ENCODE assay signal across 21 mouse cellular contexts in genomic region chr1:191596076-191596475, GRCm38 (mm10). TPM values are rescaled to one million over a fixed set of nuclear protein-coding genes. Genes with fewer than 3 reads are reported as not detected.
DNase-seq lines count a peak whose midpoint lies in the region; ATAC-seq and TF ChIP-seq lines count a peak whose summit lies in the region.
"Had no signal": no experiment of that assay in that cellular context is flagged by ENCODE, and none has a peak within 500 bp of the region (broad histone marks: within the 10 kb centered on the region; RNA-seq: fewer than 3 reads in every experiment).

No protein-coding gene starts in this region.

- peaks cover 73% of the 10 kb centered on the region for H3K36me3 ChIP-seq in heart, embryonic 10.5 days
- no peaks in the 10 kb centered on the region; the same call in 1 of the 2 replicates for H3K36me3 ChIP-seq in heart, adult 2 months (ENCODE audit: control insufficient read depth, insufficient read depth, low read length)
- peaks cover 76% of the 10 kb centered on the region for H3K36me3 ChIP-seq in megakaryocyte, embryonic 14.5 days (replicated peaks; ENCODE audit: low read length)

- H3K4me1 ChIP-seq in heart, embryonic 10.5 days, result peaks cover 9% of the 10 kb centered on the region
- H3K4me1 ChIP-seq in heart, adult 2 months (ENCODE audit: control insufficient read depth, insufficient read depth, low read length), result peaks cover 2% of the 10 kb centered on the region; the same call in 1 of the 2 replicates
- peaks cover 38% of the 10 kb centered on the region for H3K4me1 ChIP-seq in megakaryocyte, embryonic 14.5 days

- H3K27ac ChIP-seq in heart, embryonic 10.5 days, result no peak overlapping the region
- H3K27ac ChIP-seq in heart, adult 2 months, result no peak overlapping the region

- H3K9me3 ChIP-seq in heart, embryonic 10.5 days, result no peaks in the 10 kb centered on the region
- H3K9me3 ChIP-seq in megakaryocyte, embryonic 14.5 days, result no peaks in the 10 kb centered on the region
- H3K9me3 ChIP-seq: G1E had no signal

- no peak overlapping the region for H3K4me3 ChIP-seq in heart, embryonic 10.5 days
- H3K4me3 ChIP-seq in heart, adult 2 months, result no peak overlapping the region
- peak overlapping the region; percentile 50 for H3K4me3 ChIP-seq in megakaryocyte, embryonic 14.5 days (replicated peaks)

- H3K9ac ChIP-seq in heart, adult 2 months (ENCODE audit: low read depth, low read length), result no peak overlapping the region

- peak; percentile 82 for DNase-seq in heart, adult 11 months
- no peak for DNase-seq in heart, adult 8-10 months (ENCODE audit: low spot score)
- peak; percentile 59 for DNase-seq in heart, embryonic 10.5 days (ENCODE audit: low spot score)
- DNase-seq in heart, adult 2 months, result no peak
- DNase-seq: adrenal gland, adult 2 months; adrenal gland, adult 8-10 months; adrenal gland, postnatal 10 days; adrenal gland, postnatal 14 days; adrenal gland, postnatal 25 days; adrenal gland, postnatal 36 days; B cell, adult 2 months; cerebellum, adult 11 months; cerebellum, adult 11-12 months; cerebellum, adult 18-20 months had no signal

- H3K79me2 ChIP-seq in heart, adult 2 months (replicated peaks; ENCODE audit: control insufficient read depth, insufficient read depth, low read length), result no peaks in the 10 kb centered on the region; the same call in 1 of the 2 replicates

- TF ChIP-seq EP300 in heart, adult 2 months (IDR thresholded peaks at IDR 0.05; ENCODE audit: insufficient read depth, low read depth, low read length), result no peak

- 92% methylated on average over 8 of the region's 8 CpGs for WGBS in heart, embryonic 10.5 days
- WGBS in heart, adult 2 months, result 94% methylated on average over 8 of the region's 8 CpGs

- ATAC-seq in megakaryocyte, adult 5-6 weeks (ENCODE audit: poor library complexity, severe bottlenecking), result no peak
- ATAC-seq: activated CD4-positive, CD25-positive, alpha-beta regulatory T cell, adult 4 months; CD4-positive, CD25-positive, alpha-beta regulatory T cell, adult 4 months; Patski had no signal

- TF ChIP-seq POLR2A in heart, adult 2 months (IDR thresholded peaks at IDR 0.05; ENCODE audit: insufficient read depth, low read depth, low read length), result no peak

- TF ChIP-seq CTCF in heart, adult 2 months (IDR thresholded peaks at IDR 0.05), result no peak

- H3K27me3 ChIP-seq in heart, embryonic 10.5 days (ENCODE audit: insufficient read depth, poor library complexity, severe bottlenecking), result no peaks in the 10 kb centered on the region
- no peaks in the 10 kb centered on the region for H3K27me3 ChIP-seq in heart, adult 2 months (ENCODE audit: control insufficient read depth, insufficient read depth, low read length)
- no peaks in the 10 kb centered on the region for H3K27me3 ChIP-seq in megakaryocyte, embryonic 14.5 days (replicated peaks)
- H3K27me3 ChIP-seq: CH12.LX, Patski had no signal

- intact Hi-C loops in heart, adult 2 months (cut with DNase I), result no loop called here

RNA-seq across cellular contexts. Expression of gene Ints7, which starts 20.6 kb away (rescaled TPM):
- 10 to 100 TPM in 3 of 4 experiments, 1 to 10 TPM in 1; 9.7 to 11.2 (median 10.8) TPM for total RNA-seq in heart, adult 8-10 months (2022)
- polyA plus RNA-seq in heart, embryonic 10.5 days (2016; fragmentation: Nextera tagmentation; extraction: Ambion mirVana), result 52.9 and 58.7 TPM in 2 replicates
- total RNA-seq in heart, adult 2 months (2021), result 10 to 100 TPM in 1 of 2 experiments, 1 to 10 TPM in 1; 9.5 to 11.2 TPM
- 16.3 and 22.3 TPM in 2 replicates for polyA plus RNA-seq in heart, adult 2 months (2012; rRNA removed)
- polyA plus RNA-seq in megakaryocyte, embryonic 14.5 days (2012; ENCODE audit: insufficient read depth, low replicate concordance), result 3.4 and 5.8 TPM in 2 replicates
- total RNA-seq in megakaryocyte, adult 5-6 weeks (2015), result 18.1 and 18.2 TPM in 2 replicates
- total RNA-seq in megakaryocyte, adult 5-6 weeks (2017), result 33.7 and 37.1 TPM in 2 replicates

RNA-seq across cellular contexts. Expression of gene Dtl, which starts 20.7 kb away (rescaled TPM):
- under 1 TPM; 0.06 to 0.34 (median 0.20) TPM for total RNA-seq in heart, adult 8-10 months (2022)
- 45.5 and 53.6 TPM in 2 replicates for polyA plus RNA-seq in heart, embryonic 10.5 days (2016; fragmentation: Nextera tagmentation; extraction: Ambion mirVana)
- total RNA-seq in heart, adult 2 months (2021), result under 1 TPM; 0.16 to 0.27 TPM
- polyA plus RNA-seq in heart, adult 2 months (2012; rRNA removed), result 0.06 and 0.29 TPM in 2 replicates
- 1.5 and 2.3 TPM in 2 replicates for polyA plus RNA-seq in megakaryocyte, embryonic 14.5 days (2012; ENCODE audit: insufficient read depth, low replicate concordance)
- 34.7 and 36.7 TPM in 2 replicates for total RNA-seq in megakaryocyte, adult 5-6 weeks (2015)
- 24.2 and 30.4 TPM in 2 replicates for total RNA-seq in megakaryocyte, adult 5-6 weeks (2017)

Comparison
In these comparisons a context has a peak if more than half of its experiments do, and no peak if none do; other contexts are left out.
1. DNase-seq: peak in heart, adult 11 months (single experiment) and heart, embryonic 10.5 days (single experiment); none in heart, adult 8-10 months (single experiment) and heart, adult 2 months (0 of 2).
2. RNA of gene Dtl, which starts 20.7 kb away (total RNA-seq): 24.2 to 36.7 TPM in megakaryocyte, adult 5-6 weeks; 0.16 to 0.27 TPM in heart, adult 2 months and 0.06 to 0.34 TPM in heart, adult 8-10 months; every median in the first group is over 10 times any median in the second.